Mouse (Mus musculus) limb, embryonic 10.5 days (tissue): ENCODE measurements around the gene B430305J03Rik. TPM values are rescaled to one million over a fixed set of nuclear protein-coding genes. Genes with fewer than 3 reads are reported as not detected.

ENCODE experiments used
- DNase-seq: peaks from one replicate; pipeline ENCODE4 v3.0.0-alpha.2; 2017; ENCODE audit warnings: low spot score
- H3K27ac ChIP-seq: fragments of 300-500 bp; sonication (generic); 2 replicates; pipeline ENCODE4 v1.5.1; 2016; ENCODE audit warnings: mild to moderate bottlenecking
- H3K27me3 ChIP-seq: fragments of 300-500 bp; sonication (generic); 2 replicates; pipeline ENCODE4 v1.6.1; 2016; ENCODE audit warnings: low read depth, mild to moderate bottlenecking; ENCODE audit not compliant: poor library complexity, severe bottlenecking
- H3K36me3 ChIP-seq: fragments of 300-500 bp; sonication (generic); 2 replicates; pipeline ENCODE4 v1.6.1; 2016; ENCODE audit warnings: mild to moderate bottlenecking, moderate library complexity
- H3K4me1 ChIP-seq: fragments of 300-500 bp; sonication (generic); 2 replicates; pipeline ENCODE4 v1.6.1; 2016
- H3K4me3 ChIP-seq: fragments of 300-500 bp; sonication (generic); 2 replicates; pipeline ENCODE4 v1.5.1; 2016; ENCODE audit warnings: mild to moderate bottlenecking, moderate library complexity
- H3K9me3 ChIP-seq: fragments of 300-500 bp; sonication (generic); replicated peaks from 2 replicates; pipeline ENCODE4 v1.6.1; 2016; ENCODE audit warnings: mild to moderate bottlenecking
- WGBS: fragments of 180-500 bp; shearing (Covaris S2); methylation state at CpG from one replicate; pipeline ENCODE4 v1.1.7; 2016; 5-methylcytosine and 5-hydroxymethylcytosine counted together
- polyA plus RNA-seq: library from polyadenylated mRNA; unstranded; fragments of >200 nt; fragmentation: Nextera tagmentation; extraction: Ambion mirVana; gene quantifications from 2 replicates; pipeline ENCODE4 v1.2.1, GENCODE M21; 2016

The B430305J03Rik gene
- polyA plus RNA-seq, 1 experiment from 2014 or later: not detected

DNA sequence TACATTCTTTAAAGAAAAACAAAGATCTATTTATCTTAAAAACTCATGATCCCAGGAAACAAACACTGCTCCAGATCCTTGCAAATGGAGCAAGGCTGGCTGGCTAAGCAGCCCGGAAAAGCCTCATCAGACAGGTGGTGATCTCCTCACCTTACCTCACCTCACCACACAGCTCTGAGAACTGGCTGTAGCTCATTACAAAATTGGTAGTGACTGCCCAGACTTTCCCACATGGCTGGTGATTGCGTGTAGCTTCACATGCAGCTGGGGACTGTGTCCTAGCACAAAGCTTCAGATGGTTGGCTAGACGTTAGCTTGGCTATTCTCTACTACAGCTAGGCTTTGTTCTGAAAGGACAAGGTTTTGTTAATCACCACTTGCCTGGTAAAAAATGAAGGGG, 28.5 kb downstream of the B430305J03Rik start:
- no peaks in the 10 kb centered on the region for H3K9me3 ChIP-seq
- WGBS: 87% methylated on average over 3 of the region's 3 CpGs
- DNase-seq: no peak
- no peaks in the 10 kb centered on the region for H3K27me3 ChIP-seq
- no peaks in the 10 kb centered on the region for H3K4me1 ChIP-seq
- no peaks in the 10 kb centered on the region for H3K36me3 ChIP-seq
- no peak overlapping the region for H3K4me3 ChIP-seq
- H3K27ac ChIP-seq: no peak overlapping the region

DNA sequence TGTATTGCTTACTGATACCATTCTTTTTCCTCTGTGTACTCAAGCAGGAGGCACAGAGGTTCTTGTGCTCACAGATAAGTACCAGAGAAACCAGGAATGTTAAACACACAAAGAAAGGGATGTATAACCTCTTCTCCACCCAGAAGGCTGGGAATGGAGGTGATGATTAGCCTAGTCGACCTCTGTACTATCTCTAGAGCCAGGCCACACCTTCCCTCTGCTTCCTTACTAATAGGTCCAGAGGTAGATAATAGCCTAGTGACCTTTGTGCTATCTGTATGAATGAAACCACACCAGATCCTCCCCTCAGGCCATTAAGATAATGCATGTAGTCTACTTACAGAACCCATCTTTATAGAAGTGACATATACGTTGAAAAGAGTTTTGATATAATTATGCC, 29.5 kb downstream of the B430305J03Rik start:
- H3K36me3 ChIP-seq: no peaks in the 10 kb centered on the region
- no peak for DNase-seq
- no peak overlapping the region for H3K4me3 ChIP-seq
- 62% methylated on average over 2 of the region's 2 CpGs for WGBS
- no peaks in the 10 kb centered on the region for H3K4me1 ChIP-seq
- H3K9me3 ChIP-seq: no peaks in the 10 kb centered on the region
- no peak overlapping the region for H3K27ac ChIP-seq
- H3K27me3 ChIP-seq: no peaks in the 10 kb centered on the region

DNA sequence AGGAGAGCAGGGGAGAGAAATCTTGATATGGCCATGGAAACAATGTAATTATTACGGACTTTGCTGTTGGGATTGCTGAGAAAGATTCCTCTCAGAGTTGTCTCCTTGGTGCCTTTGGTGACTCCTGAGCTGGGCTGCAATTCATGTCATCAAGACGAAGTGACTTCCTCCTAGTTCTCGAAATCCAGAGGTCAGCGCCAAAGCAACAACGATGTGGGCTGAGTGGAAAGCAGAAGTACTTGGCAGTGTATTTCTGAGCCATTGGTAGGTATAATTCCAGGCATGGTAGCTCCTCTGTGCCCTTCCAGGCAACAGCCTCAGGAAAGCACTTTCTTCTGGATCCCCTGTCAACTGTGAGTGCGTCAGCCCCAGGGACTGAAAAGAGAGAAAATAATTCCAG, 44.1 kb downstream of the B430305J03Rik start:
- 88% methylated on average over 6 of the region's 6 CpGs for WGBS
- H3K27me3 ChIP-seq: no peaks in the 10 kb centered on the region
- no peak for DNase-seq
- no peaks in the 10 kb centered on the region for H3K9me3 ChIP-seq
- no peaks in the 10 kb centered on the region for H3K36me3 ChIP-seq
- no peaks in the 10 kb centered on the region for H3K4me1 ChIP-seq
- H3K27ac ChIP-seq: no peak overlapping the region
- H3K4me3 ChIP-seq: no peak overlapping the region

DNA sequence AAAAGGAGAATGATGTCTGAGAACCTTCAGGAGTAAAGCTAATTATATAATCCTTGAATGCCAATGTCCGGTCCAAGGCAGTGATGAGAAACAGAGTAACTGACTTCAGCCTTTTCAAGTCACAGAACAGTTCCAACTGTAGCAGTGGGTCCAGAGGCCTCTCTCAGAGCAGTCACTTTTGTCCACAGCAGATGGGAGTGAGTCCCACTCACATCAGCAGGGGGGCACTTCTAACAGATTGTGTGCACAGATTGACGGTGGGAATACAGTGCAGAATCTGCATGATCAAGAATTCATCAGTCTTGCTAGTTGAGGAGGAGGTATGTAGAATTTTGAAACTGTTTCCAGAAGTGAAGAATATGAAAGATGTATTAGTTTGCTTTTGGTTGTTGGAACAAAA, 45.7 kb downstream of the B430305J03Rik start:
- Histone ChIP-seq H3K9me3 (no peaks in the 10 kb centered on the region), H3K36me3 (no peaks in the 10 kb centered on the region), H3K4me3 (no peak overlapping the region), H3K4me1 (no peaks in the 10 kb centered on the region), H3K27me3 (no peaks in the 10 kb centered on the region), H3K27ac (no peak overlapping the region)
- 81% methylated on average over 2 of the region's 2 CpGs for WGBS
- DNase-seq: no peak

DNA sequence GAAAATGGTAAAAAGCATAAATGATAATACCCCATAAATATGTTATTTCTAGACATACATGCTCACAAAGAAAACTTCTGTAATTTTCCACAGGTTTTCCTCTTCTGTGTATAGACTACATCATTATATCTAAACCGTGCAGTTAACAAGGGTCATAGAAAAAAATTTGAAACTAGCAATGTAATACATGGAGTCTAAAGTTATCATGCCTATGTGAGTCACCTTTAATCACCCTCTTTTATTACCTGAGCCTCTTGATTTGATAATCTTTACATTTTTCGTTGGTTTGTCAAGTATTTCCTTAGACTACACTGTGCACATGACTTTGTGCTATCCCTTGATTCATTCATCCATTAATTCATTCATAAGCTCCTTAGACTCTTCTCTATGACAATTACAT, 50.7 kb downstream of the B430305J03Rik start:
- H3K27me3 ChIP-seq: no peaks in the 10 kb centered on the region
- H3K27ac ChIP-seq: no peak overlapping the region
- H3K9me3 ChIP-seq: no peaks in the 10 kb centered on the region
- H3K4me1 ChIP-seq: no peaks in the 10 kb centered on the region
- 89% methylated on average over 2 of the region's 2 CpGs for WGBS
- no peaks in the 10 kb centered on the region for H3K36me3 ChIP-seq
- DNase-seq: no peak
- H3K4me3 ChIP-seq: no peak overlapping the region

Other genes with a start within 250 kb of the B430305J03Rik start
- 7.4 and 8.5 TPM in 2 replicates for gene Rap2b, start 4.3 kb downstream of the B430305J03Rik start, polyA plus RNA-seq